Mouse (Mus musculus) right cerebral cortex, postnatal 4 days (tissue): Measurements from ENCODE around the gene 1700012A03Rik.

Experiments used
- DNase-seq: peaks from one replicate; pipeline ENCODE4 v3.0.0-alpha.2; 2022

1700012A03Rik gene

GRCm38 (mm10) chr6:32105547-32106275 is 55.7 kb downstream of the 1700012A03Rik start:
- DNase-seq: no peak
